Mouse (Mus musculus) brain, embryonic 14.5 days (tissue): ENCODE results near the gene M1ap. TPM values are rescaled to one million over a fixed set of nuclear protein-coding genes. Genes with fewer than 3 reads are reported as not detected.

Experiments used
- DNase-seq: peaks from one replicate; pipeline ENCODE4 v3.0.0-alpha.2; 2011; ENCODE audit warnings: low read depth
- CTCF ChIP-seq: fragments of 200-500 bp; IDR thresholded peaks from 2 replicates; pipeline ENCODE4 v1.5.1; 2012; ENCODE audit warnings: inconsistent platforms, mild to moderate bottlenecking, moderate library complexity, borderline replicate concordance; ENCODE audit not compliant: insufficient read depth, insufficient read length; ENCODE audit errors: extremely low read depth
- POLR2A ChIP-seq: fragments of 200-500 bp; IDR thresholded peaks from 2 replicates; pipeline ENCODE4 v1.6.1; 2012; ENCODE audit warnings: mild to moderate bottlenecking, inconsistent platforms, borderline replicate concordance; ENCODE audit not compliant: poor library complexity, insufficient read depth, insufficient read length, severe bottlenecking; ENCODE audit errors: extremely low read depth
- polyA plus RNA-seq: library from polyadenylated mRNA; depleted of rRNA; stranded (reverse); fragments of >200 nt; gene quantifications from 2 replicates; pipeline ENCODE4 v1.2.3, GENCODE M21; 2012

The M1ap gene
- polyA plus RNA-seq, 1 experiment = 0.15 TPM

DNA sequence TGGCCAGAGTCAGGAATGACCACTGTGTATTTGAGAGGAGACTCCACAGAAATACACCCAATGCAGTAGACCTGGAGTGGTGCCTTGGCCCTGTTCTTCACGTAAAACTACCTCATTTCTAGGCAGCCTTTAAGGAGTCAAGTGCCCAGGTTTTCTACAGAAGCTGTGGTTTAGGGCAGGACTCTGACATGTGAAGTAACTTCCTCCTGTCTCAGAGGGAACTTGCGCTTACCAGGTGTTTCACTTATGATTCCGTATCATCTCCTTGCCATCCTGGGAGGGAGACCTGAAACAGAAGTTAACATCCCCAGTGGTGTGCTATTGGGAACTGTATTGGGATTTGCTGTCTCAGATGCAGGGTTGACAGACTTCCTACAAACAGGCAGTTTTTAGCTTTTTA lies 5.9 kb upstream of the M1ap start:
- no peak for DNase-seq
- TF ChIP-seq CTCF (no peak), POLR2A (no peak)

DNA sequence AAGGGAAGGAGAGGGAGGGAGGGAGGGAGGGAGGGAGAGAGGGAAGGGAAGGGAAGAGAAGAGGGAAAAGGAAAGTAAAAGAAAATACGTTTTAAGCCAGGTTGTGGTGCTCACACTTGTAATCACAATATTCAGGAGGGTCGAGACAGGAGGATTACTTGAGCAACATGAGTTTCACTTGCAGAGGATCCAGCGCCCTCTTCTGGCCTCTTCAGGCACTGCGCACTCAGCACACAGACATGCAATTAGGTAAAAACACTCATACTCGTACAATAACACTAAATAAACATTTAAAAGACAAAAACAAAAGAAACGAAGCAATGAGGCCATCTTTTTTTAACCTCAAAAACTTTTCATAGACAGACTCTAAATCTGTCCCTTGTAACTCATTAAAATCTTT lies 952 bp upstream of the M1ap start:
- TF ChIP-seq POLR2A = no peak
- TF ChIP-seq CTCF = peak; percentile 57
- peak; percentile 32 for DNase-seq

DNA sequence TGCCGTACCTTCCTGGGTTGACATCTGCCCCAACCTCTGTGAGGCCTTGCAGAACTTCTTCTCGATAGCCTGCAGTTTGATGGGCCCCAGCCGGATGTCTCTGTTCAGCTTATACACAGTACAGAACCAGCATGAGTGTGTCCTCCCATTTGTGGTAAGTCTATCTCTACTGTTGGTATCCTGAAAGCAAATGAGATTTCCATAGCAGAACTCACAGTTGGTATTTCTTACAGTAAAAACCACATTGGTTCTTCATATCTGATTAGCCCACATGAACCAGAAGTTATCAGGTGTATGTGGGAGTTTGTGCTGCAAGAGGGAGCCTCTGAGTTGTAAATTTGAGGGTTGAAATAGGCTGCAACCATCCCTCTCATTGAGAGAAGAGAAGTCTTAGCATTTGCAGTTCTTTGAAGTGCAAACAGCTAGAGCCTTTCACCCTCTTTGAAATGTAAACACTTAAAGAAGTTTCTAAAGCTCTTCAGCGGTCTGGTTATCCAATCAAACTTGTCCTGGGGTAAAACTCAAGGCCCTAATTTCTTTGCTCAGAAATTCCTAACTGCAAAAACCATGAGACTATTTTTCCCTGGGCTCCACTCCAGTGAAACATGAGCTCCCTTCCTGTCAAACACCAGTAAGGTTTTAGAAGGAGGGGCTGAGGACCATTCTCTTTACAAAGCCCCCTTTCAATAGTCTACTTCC lies 10.0 kb downstream of the M1ap start:
- TF ChIP-seq CTCF = no peak
- no peak for TF ChIP-seq POLR2A
- peak; percentile 46 for DNase-seq

DNA sequence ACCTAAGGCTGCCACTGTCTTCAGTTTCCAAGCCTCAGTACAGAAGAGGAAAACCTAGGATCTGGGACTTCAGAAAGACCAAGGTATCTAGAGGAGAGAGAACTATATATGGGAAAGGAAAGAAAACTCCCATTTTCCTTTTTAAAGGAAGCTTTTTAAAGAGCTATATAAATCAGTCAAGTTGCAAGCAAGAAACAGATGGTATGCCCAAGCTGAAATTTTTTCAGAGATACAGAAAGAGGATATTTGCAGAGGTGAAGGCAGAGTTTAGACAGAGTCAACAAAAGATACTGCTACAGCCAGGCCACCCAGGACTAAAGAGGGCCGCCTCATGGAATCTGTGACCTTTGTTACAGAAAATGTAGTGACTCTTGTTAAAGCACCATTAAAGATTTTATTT lies 15.0 kb downstream of the M1ap start:
- TF ChIP-seq CTCF (no peak), POLR2A (no peak)

DNA sequence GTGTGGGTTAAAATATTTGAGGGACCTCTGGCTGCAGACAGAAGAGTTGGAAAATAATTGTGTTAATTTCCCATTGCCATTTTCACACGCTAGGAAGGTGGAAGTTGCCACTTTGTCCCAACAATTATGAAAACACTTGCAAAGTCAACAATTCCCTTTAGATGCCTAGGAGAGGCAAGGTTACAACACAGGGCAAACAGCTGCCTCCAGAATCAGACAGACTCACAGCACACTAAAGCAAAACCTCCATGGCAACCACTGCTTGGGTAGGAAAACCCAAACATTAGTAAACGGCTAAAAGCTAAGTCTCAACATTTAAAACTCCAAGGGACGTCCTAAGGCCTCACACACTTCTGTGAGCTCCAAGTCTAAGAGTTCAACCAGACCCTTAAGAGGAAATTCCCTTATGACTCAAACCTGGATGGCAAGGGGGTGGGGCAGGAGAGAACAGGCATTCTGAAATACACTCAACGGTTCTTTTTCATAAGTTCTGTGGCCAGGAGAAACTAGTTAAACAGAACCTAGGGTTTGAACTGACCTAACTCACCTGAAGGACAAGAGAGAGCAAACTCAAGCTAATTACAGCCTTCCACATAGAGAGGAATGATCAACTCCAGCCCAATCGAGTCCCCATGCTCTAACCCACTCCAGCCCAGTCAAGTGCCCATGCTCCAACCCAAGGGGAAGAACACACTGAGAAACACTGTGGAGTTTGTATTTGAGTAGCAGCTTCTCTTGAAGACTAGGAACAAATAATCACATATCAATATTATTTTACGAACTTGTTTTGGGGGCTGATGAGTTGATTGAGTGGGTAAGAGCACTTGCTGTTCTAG lies 22.8 kb downstream of the M1ap start:
- TF ChIP-seq POLR2A (no peak), CTCF (no peak)
- no peak for DNase-seq

More for the DNA sequence above, 15.0 kb downstream of the M1ap start:
- no peak for DNase-seq

DNA sequence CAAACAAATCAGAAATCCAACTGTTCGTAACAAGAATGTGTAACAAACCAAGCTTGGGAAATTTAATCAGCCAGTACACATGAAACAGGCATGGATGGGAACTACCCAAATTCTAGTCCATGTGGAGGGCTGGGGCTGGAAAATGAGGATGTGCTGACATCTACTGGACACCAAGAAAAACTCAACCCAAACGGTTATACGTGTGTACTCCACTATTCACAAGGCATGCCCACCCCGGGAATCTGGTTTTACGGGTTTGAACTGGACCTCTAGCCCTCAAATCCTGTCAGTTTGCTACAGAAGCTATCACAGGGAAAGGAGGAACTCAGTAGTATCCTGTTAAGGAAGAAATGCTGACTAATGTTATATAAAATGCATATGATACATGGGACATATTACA lies 24.3 kb downstream of the M1ap start:
- peak; percentile 83 for DNase-seq
- TF ChIP-seq POLR2A (no peak), CTCF (peak; percentile 81)

DNA sequence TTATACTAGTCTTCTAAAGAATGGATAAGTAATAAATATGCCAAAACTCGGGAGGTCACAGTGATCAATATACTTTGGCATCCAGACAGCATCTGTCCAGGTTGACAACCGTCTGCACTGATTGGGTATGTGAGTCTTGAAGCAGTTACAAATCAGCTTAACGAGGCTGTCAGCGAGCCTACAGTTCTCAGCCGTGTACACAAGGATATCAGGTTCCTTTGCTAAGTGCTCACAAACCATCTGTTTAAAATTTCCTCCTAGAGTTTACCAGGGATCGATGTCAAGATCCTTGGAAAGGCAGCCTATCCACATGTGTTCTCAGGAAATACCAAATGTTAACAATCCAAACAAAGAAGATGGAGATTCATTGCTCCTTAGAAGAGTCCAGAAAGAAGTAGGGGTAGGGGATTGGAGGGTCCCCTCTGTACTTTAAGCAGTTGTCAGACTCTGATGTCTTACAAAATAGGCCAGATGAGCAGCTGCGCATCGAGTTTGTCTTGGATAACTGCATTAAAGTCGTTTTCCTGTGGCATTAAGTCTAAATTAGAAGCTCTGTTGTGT lies 40.8 kb downstream of the M1ap start:
- peak; percentile 32 for DNase-seq
- TF ChIP-seq POLR2A (no peak), CTCF (no peak)

DNA sequence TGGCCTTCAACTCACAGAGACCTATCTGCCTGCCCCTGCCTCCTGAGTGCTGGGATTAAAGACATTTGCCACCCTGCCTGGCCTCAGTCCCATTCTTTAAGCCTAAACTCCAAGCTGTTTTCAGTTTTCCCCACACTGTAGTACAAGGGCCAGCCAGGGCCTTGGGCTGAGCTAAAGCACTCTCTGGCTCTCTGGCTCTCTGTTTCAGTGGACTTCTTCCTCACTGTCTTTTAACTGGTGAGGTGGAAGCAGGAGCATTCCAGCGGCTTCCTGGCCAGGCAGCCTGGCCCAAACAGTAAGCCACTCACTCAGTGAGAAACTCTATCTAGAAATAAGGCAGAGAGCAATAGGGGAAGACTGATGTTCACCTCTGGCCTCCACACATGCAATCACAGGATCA lies 47.0 kb downstream of the M1ap start:
- no peak for DNase-seq
- TF ChIP-seq POLR2A = no peak
- no peak for TF ChIP-seq CTCF

DNA sequence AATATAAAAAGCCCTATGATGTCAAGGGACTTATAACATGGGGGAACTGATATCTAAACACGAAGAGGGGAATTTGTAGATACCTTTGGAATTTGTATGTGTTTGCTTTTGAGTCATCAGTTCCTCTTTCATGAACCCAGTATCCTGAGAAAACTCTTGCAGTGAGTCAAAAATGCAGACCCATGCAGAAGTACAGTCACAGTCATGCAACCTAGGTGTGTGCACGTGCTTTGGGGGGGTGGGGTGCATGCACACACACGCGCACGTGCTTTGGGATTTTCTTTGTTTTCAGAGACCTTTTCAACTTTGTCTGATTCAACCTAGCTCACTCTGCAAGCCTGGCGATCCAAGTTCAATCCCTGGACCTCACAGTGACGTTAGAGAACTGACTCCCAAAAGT lies 47.7 kb downstream of the M1ap start:
- TF ChIP-seq POLR2A (no peak), CTCF (no peak)
- DNase-seq = no peak

DNA sequence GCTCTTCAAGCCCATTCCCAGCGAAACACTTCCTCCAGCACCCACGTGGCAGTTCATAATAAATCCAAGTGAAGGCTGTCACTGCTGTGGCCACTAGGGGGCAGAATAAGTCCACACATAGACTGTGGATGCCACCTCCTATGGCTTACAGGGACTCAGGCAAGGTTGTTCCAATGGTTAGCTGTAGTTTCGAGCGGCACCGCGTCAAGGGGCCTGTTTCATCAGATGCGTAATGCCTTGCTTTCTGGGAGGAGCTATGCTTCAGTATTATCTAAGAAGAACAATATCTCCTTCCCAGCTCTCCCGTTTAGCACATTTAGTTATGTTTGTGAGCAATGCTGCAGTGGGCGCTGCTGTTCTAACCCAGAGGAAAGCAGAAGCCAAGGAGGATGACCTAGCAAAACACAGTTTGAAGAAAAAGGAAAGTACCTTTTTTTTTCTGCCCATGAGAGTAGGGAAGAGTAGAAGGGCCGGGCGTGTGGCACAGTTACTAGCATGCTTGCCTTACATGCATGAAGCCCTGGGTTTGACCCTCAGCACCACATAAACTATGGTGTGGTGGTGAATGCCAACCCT lies 50.1 kb downstream of the M1ap start:
- TF ChIP-seq POLR2A (no peak), CTCF (peak; percentile 96)

DNA sequence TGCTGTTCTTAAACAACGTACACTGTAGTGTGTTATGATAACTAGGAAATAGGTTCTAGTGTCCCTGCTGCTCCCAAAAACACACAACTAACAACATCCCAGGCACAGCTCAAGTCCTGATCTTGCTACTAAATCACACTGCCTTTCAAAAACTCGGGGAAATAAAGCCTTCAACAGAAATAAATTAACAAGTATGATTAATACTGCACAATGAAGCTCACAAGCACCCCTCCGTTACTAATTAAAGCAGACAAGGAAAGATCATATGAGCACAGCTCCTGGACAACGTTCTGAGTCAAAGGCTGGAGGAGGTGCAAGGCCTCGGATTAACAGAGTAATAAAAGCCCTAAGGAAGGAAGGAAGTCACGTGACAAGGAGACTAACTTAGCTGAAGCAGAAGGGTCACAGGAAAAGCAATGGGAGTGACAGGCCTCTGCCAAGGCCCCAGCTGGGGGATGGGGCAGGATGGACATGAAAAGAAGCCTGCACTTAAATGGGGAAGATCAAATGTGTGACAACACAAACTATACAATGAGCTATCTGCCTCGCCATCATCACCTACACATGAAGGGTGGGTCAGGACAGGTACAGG lies 50.9 kb downstream of the M1ap start:
- peak; percentile 16 for DNase-seq
- TF ChIP-seq CTCF = no peak
- no peak for TF ChIP-seq POLR2A

More for the DNA sequence above, 50.1 kb downstream of the M1ap start:
- peak; percentile 96 for DNase-seq

DNA sequence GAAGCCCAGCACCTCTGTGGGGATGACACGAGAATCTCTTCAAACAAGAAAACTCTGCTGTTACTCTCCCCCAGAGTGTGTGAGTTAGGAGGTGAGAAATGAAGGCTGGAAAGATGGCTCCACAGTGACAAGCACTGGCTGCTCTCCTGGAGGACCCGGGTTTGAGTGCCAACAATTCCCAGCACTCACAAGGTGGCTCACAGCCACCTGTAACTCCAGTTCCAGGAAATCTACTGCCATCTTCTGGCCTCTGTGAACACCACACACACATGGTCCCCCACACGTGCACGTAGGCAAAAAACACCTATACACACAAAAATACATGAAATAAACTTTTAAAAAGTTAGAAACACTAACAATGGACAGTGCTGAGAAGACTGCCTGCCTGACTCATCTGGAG lies 51.6 kb downstream of the M1ap start:
- TF ChIP-seq CTCF (peak; percentile 7; the same call in 1 of the 2 replicates), POLR2A (no peak)
- DNase-seq = no peak
